Mouse (Mus musculus) regulatory T cell (primary cell): ENCODE results near the gene Wdr5.

Experiments used
- in situ Hi-C: fragments of 300-600 bp; cut with MboI, MseI; formaldehyde crosslinking; loops from one replicate; pipeline ENCODE4 v1.15.1; 2025; ENCODE audit warnings: high pct_unique_total_duplicates

The Wdr5 gene

GRCm38 (mm10) chr2:27548664-27549369 is 33.9 kb downstream of the Wdr5 start:
- in situ Hi-C loops, result no loop called here

GRCm38 (mm10) chr2:27552620-27553287 is 37.8 kb downstream of the Wdr5 start:
- in situ Hi-C loops, result no loop called here

- in situ Hi-C loops, result no loop called here
Observed at GRCm38 (mm10) chr2:27554308-27554707, 39.4 kb downstream of the Wdr5 start.

GRCm38 (mm10) chr2:27556921-27557320 is 42.0 kb downstream of the Wdr5 start:
- in situ Hi-C loops, result no loop called here

GRCm38 (mm10) chr2:27560708-27561123 is 45.8 kb downstream of the Wdr5 start:
- in situ Hi-C loops, result loop anchor here (5.0 kb wide), 1 partner anchor 207 kb away; no protein-coding TSS in a partner anchor

- in situ Hi-C loops, result loop anchor here (5.0 kb wide), 1 partner anchor 206 kb away; no protein-coding TSS in a partner anchor
Observed at GRCm38 (mm10) chr2:27561159-27561558, 46.2 kb downstream of the Wdr5 start.

GRCm38 (mm10) chr2:27561829-27562228 is 46.9 kb downstream of the Wdr5 start:
- in situ Hi-C loops, result loop anchor here (5.0 kb wide), 1 partner anchor 205 kb away; no protein-coding TSS in a partner anchor

- in situ Hi-C loops, result loop anchor here (5.0 kb wide), 1 partner anchor 204 kb away; no protein-coding TSS in a partner anchor
Observed at GRCm38 (mm10) chr2:27563641-27564148, 48.7 kb downstream of the Wdr5 start.

- in situ Hi-C loops, result loop anchor here (5.0 kb wide), 1 partner anchor 203 kb away; no protein-coding TSS in a partner anchor
Observed at GRCm38 (mm10) chr2:27564694-27565093, 49.7 kb downstream of the Wdr5 start.

- in situ Hi-C loops, result no loop called here
Observed at GRCm38 (mm10) chr2:27565316-27566103, 50.6 kb downstream of the Wdr5 start.

- in situ Hi-C loops, result no loop called here
Observed at GRCm38 (mm10) chr2:27570856-27571255, 55.9 kb downstream of the Wdr5 start.

GRCm38 (mm10) chr2:27572261-27572793 is 57.4 kb downstream of the Wdr5 start:
- in situ Hi-C loops, result no loop called here

- in situ Hi-C loops, result no loop called here
Observed at GRCm38 (mm10) chr2:27572928-27573627, 58.1 kb downstream of the Wdr5 start.

GRCm38 (mm10) chr2:27573628-27573966 is 58.6 kb downstream of the Wdr5 start:
- in situ Hi-C loops, result no loop called here

GRCm38 (mm10) chr2:27576416-27576815 is 61.5 kb downstream of the Wdr5 start:
- in situ Hi-C loops, result no loop called here

- in situ Hi-C loops, result no loop called here
Observed at GRCm38 (mm10) chr2:27578552-27578951, 63.6 kb downstream of the Wdr5 start.

- in situ Hi-C loops, result no loop called here
Observed at GRCm38 (mm10) chr2:27582112-27582511, 67.2 kb downstream of the Wdr5 start.

GRCm38 (mm10) chr2:27583019-27583418 is 68.1 kb downstream of the Wdr5 start:
- in situ Hi-C loops, result no loop called here

GRCm38 (mm10) chr2:27584546-27584945 is 69.6 kb downstream of the Wdr5 start:
- in situ Hi-C loops, result no loop called here
